Mouse (Mus musculus) layer of hippocampus, adult 8-10 months (tissue): ENCODE measurements at regions not wholly inside any gene's neighbourhood (a gene's known extent, or its start where the extent isn't known, plus 50 kb on each side); places are given as distances from the start of the nearest gene placed in this dataset.

ENCODE experiments used
- DNase-seq, 2 experiments: peaks; one replicate each; pipeline ENCODE4 v3.0.0; 2022; ENCODE audit warnings: low spot score in 2 of 2

- DNase-seq = no peak
Observed at GRCm38 (mm10) chr7:70484201-70484600, 117.7 kb upstream of the Nr2f2 start.

- no peak for DNase-seq
Observed at GRCm38 (mm10) chr7:70483536-70483935, 117.0 kb upstream of the Nr2f2 start.

GRCm38 (mm10) chr7:70481880-70482279 is 115.3 kb upstream of the Nr2f2 start:
- no peak for DNase-seq

- no peak for DNase-seq
Observed at GRCm38 (mm10) chr7:70472786-70473185, 106.3 kb upstream of the Nr2f2 start.

GRCm38 (mm10) chr7:70470557-70470956 is 104.0 kb upstream of the Nr2f2 start:
- no peak for DNase-seq

GRCm38 (mm10) chr7:70462131-70462530 is 95.6 kb upstream of the Nr2f2 start:
- DNase-seq = no peak

GRCm38 (mm10) chr7:70454525-70454924 is 88.0 kb upstream of the Nr2f2 start:
- DNase-seq = no peak

GRCm38 (mm10) chr7:70452816-70453215 is 86.3 kb upstream of the Nr2f2 start:
- no peak for DNase-seq

GRCm38 (mm10) chr7:70438908-70439307 is 72.4 kb upstream of the Nr2f2 start:
- no peak for DNase-seq

GRCm38 (mm10) chr7:70433838-70434237 is 67.3 kb upstream of the Nr2f2 start:
- no peak for DNase-seq

- DNase-seq = no peak
Observed at GRCm38 (mm10) chr7:70433358-70433757, 66.8 kb upstream of the Nr2f2 start.

GRCm38 (mm10) chr7:70431712-70432111 is 65.2 kb upstream of the Nr2f2 start:
- no peak for DNase-seq

- DNase-seq = no peak
Observed at GRCm38 (mm10) chr7:70429326-70429725, 62.8 kb upstream of the Nr2f2 start.

- DNase-seq = no peak
Observed at GRCm38 (mm10) chr7:70424231-70424620, 57.7 kb upstream of the Nr2f2 start.

- no peak for DNase-seq
Observed at GRCm38 (mm10) chr7:70423524-70424230, 57.1 kb upstream of the Nr2f2 start.

GRCm38 (mm10) chr7:70416185-70416941 is 49.8 kb upstream of the Nr2f2 start:
- DNase-seq = no peak
